Mouse (Mus musculus) stomach, embryonic 16.5 days (tissue): Measurements from ENCODE around the gene 9230112D13Rik. TPM values are rescaled to one million over a fixed set of nuclear protein-coding genes. Genes with fewer than 3 reads are reported as not detected.

Experiments
- ATAC-seq: fragments of 200-750 bp; cut with Nextera tagmentation; 2 replicates; pipeline ENCODE4 v1.8.0; 2017; ENCODE audit warnings: moderate number of reproducible peaks, moderate TSS enrichment; ENCODE audit not compliant: insufficient read depth, low FRiP score
- H3K27ac ChIP-seq: fragments of 300-500 bp; sonication (generic); 2 replicates; pipeline ENCODE4 v1.5.1; 2014; ENCODE audit warnings: low read length
- H3K27me3 ChIP-seq: fragments of 300-500 bp; sonication (generic); 2 replicates; pipeline ENCODE4 v1.6.1; 2014; ENCODE audit warnings: low read length, control low read depth, mixed read lengths; ENCODE audit not compliant: control insufficient read depth, insufficient read depth
- H3K36me3 ChIP-seq: fragments of 300-500 bp; sonication (generic); 2 replicates; pipeline ENCODE4 v1.6.1; 2014; ENCODE audit warnings: low read length; ENCODE audit not compliant: control insufficient read depth, insufficient read depth
- H3K4me1 ChIP-seq: fragments of 300-500 bp; sonication (generic); 2 replicates; pipeline ENCODE4 v1.6.1; 2014; ENCODE audit warnings: low read length, control low read depth, mixed read lengths; ENCODE audit not compliant: control insufficient read depth, insufficient read depth
- H3K4me2 ChIP-seq: fragments of 300-500 bp; sonication (generic); 2 replicates; pipeline ENCODE4 v1.6.1; 2014; ENCODE audit warnings: low read depth, low read length, mixed read lengths
- H3K4me3 ChIP-seq: fragments of 300-500 bp; sonication (generic); replicated peaks from 2 replicates; pipeline ENCODE4 v1.5.1; 2014; ENCODE audit warnings: mild to moderate bottlenecking, low read length
- H3K9ac ChIP-seq: fragments of 300-500 bp; sonication (generic); 2 replicates; pipeline ENCODE4 v1.6.1; 2014; ENCODE audit warnings: low read length
- H3K9me3 ChIP-seq: fragments of 300-500 bp; sonication (generic); replicated peaks from 2 replicates; pipeline ENCODE4 v1.6.1; 2016; ENCODE audit warnings: low read length, control low read depth; ENCODE audit not compliant: control insufficient read depth
- WGBS: fragments of 180-500 bp; shearing (Covaris S2); extraction: QIAGEN DNeasy Blood & Tissue Kit; methylation state at CpG from one replicate; pipeline ENCODE4 v1.1.7; 2014; 5-methylcytosine and 5-hydroxymethylcytosine counted together
- polyA plus RNA-seq: library from polyadenylated mRNA; unstranded; fragments of >200 nt; fragmentation: Nextera tagmentation; extraction: Ambion mirVana; gene quantifications from 2 replicates; pipeline ENCODE4 v1.2.1, GENCODE M21; 2015

Gene 9230112D13Rik
- polyA plus RNA-seq: not detected in 2 replicates

DNA sequence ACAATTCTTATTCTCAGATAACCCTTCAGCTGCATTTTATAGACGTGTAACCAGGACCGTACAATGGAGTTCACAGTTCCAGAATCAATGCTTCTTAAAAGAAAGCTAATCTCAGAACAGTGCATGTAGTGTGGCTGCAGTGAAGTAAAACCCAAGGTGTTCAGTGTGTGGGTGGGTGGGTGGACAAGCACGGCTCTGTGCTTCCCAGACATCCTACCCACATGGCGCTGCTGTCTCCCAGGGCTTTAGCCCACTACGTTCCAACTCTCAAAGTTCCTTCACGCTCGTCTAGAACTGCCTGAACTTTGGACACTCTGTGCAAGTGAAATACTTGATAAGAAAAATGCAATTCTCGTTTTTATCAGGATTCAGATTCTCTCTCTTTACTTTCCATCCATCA, at the start of gene 9230112D13Rik:
Gene 9230112D13Rik (minus strand): TSS at position 101 of the 400 bp plus-strand sequence.
- H3K4me1 ChIP-seq: no peaks in the 10 kb centered on the region
- no peak within 1 kb of the TSS for H3K27ac ChIP-seq
- H3K4me3 ChIP-seq: no peak within 1 kb of the TSS
- no peak for ATAC-seq
- H3K9ac ChIP-seq: no peak within 1 kb of the TSS
- H3K27me3 ChIP-seq: no peaks in the 10 kb centered on the region
- 69% methylated on average over 8 of the region's 8 CpGs for WGBS
- no peaks in the 10 kb centered on the region for H3K36me3 ChIP-seq
- no peaks in the 10 kb centered on the region for H3K9me3 ChIP-seq
- no peak within 1 kb of the TSS for H3K4me2 ChIP-seq

DNA sequence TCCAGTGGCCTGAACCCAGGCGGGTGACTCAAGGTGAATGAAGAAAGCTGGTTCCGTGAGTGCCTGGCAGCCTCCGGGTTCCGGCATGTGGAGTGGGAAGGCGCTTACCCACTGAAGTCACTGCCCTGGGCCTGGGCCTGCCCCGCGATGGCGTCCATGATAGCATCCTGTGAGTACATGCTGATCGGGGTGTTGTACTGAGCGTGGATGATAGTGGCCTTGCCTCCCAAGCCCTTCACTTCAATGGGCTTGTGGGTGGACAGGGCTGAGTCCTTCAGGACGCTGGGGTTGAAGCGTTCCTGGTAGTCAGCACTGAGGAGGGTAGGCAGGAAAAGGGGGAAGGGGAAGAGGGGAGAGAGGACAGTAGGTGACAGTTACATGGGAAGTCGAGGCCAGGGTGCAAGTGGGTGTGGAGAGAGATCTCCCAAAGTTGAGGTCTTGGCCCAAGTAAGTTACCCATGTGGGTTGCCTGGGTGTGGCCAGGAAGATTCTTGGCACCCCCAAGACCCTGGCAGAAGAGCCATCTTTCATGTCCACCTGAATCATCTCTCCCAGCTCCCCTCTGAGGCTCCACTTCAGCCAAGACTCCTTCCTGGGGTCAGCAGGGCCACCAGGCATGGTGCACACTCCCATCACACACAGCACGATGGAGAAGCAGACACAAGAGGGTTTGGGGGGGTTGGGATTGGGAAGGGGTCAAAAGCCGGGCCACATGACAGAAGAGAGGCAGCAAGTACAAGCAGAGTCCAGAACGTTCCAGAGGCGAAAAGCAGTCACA, 49.2 kb upstream of the 9230112D13Rik start:
- H3K4me2 ChIP-seq: no peak overlapping the region

DNA sequence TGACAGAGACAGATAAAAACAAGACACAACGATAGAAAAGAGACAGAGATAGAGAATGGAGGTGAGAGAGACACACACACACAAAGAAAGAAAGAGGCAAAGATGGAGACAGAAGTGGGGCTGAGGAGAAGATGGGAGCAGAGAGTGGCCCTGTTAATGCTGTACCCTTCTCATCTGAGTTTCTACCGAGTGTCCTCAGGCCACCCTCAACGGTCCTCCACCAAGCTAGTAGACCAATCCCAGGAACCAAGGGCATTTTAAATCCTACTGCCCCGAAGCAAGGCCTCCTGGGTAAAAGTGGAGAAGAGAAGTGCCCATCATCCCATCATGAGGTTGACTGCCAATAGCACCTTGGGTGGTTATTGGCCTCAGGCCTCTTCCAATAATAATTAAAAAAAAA, 48.3 kb upstream of the 9230112D13Rik start:
- H3K27me3 ChIP-seq: no peaks in the 10 kb centered on the region
- no peak overlapping the region for H3K4me2 ChIP-seq
- no peak overlapping the region for H3K4me3 ChIP-seq
- H3K36me3 ChIP-seq: no peaks in the 10 kb centered on the region
- no peak overlapping the region for H3K9ac ChIP-seq
- ATAC-seq: no peak
- H3K4me1 ChIP-seq: peaks cover 11% of the 10 kb centered on the region
- 77% methylated on average over 4 of the region's 4 CpGs for WGBS
- no peak overlapping the region for H3K27ac ChIP-seq
- no peaks in the 10 kb centered on the region for H3K9me3 ChIP-seq

More for the DNA sequence above, 49.2 kb upstream of the 9230112D13Rik start:
- Histone ChIP-seq H3K9me3 (no peaks in the 10 kb centered on the region), H3K27ac (no peak overlapping the region), H3K4me3 (no peak overlapping the region), H3K4me1 (peaks cover 8% of the 10 kb centered on the region; the same call in 1 of the 2 replicates), H3K27me3 (no peaks in the 10 kb centered on the region), H3K36me3 (no peaks in the 10 kb centered on the region), H3K9ac (no peak overlapping the region)
- ATAC-seq: no peak
- 85% methylated on average over 17 of the region's 17 CpGs for WGBS

DNA sequence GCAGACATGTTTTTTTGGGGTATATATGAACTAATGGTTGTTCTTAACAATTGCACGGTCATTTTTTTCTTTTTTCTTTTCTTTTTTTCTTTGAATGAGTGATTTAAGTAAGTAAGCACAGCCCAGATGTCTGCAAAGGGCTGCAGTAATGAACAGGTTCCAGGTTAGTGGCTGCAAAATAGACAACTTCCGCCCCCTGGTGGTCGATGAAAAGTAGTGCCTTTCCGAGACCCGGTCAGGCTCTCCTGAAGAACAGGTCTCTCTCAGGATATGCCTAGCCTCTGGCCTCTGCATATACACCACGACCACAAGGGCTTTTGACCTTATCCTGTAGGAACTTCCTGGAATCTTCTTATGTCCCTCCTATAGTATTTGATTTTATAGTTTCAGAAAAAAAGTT, 47.7 kb upstream of the 9230112D13Rik start:
- peaks cover 16% of the 10 kb centered on the region for H3K4me1 ChIP-seq
- no peak overlapping the region for H3K27ac ChIP-seq
- peak; percentile 63; the same call in 1 of the 2 replicates for ATAC-seq
- H3K9me3 ChIP-seq: no peaks in the 10 kb centered on the region
- peak overlapping the region; percentile 61 for H3K4me2 ChIP-seq
- no peak overlapping the region for H3K9ac ChIP-seq
- no peaks in the 10 kb centered on the region for H3K27me3 ChIP-seq
- H3K4me3 ChIP-seq: peak overlapping the region; percentile 31; the same call in 1 of the 2 replicates
- WGBS: 1% methylated on average over 6 of the region's 6 CpGs
- no peaks in the 10 kb centered on the region for H3K36me3 ChIP-seq

DNA sequence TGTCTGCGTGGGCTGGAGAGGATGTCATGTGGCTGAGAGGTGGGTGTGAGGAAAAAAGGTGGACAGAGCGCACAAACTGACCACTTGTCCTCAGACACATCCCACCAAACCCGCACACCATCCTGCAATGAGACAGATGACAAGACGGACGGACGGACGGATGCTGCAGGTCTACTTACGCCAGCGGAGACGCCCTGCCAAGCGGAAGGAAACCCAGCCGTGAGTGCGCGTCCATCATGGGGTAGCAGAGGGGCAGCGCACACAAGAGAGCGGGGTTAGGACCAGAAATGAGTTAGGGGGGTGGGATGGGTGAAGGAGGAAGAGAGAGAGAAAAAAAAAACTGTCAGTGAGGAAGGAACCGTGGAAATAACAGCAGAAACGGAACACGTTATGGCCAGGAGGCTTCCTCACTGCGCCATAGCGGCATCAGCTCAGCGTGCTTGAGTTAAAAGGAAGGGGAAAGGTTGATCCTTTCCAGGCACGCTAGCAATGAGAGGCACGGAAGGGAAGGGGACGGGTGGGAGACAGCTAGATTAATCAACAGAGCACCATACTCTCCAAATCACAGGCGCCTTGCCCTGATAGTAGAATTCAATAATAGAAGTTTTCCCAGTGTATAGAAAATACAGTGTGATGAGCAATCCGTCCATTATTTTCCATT, 47.1 kb upstream of the 9230112D13Rik start:
- Histone ChIP-seq H3K9me3 (no peaks in the 10 kb centered on the region), H3K36me3 (no peaks in the 10 kb centered on the region), H3K9ac (peak overlapping the region; percentile 44), H3K4me3 (peak overlapping the region; percentile 31), H3K4me1 (peaks cover 18% of the 10 kb centered on the region), H3K4me2 (peak overlapping the region; percentile 61), H3K27me3 (no peaks in the 10 kb centered on the region), H3K27ac (no peak overlapping the region)
- WGBS: 23% methylated on average over 27 of the region's 27 CpGs
- ATAC-seq: no peak

DNA sequence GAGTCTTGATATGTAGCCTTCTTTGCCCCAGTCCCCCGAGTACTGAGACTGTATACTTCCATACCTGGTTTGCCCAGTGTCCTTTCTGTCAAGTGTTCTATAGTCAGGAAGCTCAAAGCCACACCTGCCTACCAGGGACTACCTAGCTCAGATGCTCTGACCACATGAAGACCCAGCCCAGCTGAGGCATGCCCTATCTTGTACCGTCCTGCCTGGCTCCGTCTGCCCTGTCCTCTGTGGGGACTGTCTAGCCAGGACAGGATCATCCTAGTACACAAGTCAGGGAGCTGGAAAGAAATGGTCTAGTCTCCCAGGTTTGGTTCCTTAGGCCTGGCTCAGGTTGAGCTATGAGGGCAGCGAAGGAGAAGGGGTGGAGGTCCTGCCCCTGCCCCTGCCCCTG, 46.0 kb upstream of the 9230112D13Rik start:
- ATAC-seq: no peak

DNA sequence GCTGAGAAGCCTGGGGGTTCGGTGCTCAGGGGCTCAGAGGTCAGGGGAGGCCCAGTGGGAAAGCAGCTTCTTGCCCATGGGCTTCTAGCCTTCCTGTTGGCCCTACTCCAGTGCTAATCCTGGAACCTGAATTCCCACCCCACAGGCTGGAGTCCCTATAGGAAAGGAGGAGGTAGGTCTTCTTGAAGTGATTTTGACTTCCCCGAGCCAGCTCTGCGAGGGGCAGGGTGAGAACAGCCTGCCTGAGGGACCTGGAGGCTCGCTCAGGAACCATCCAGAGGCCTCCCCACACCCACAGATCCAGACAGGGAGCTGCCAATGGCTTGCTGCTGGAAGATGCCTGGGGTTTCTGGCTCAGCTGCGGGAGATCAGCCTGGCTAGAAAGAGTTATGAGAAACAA, 45.1 kb upstream of the 9230112D13Rik start:
- WGBS: 56% methylated on average over 5 of the region's 5 CpGs
- Histone ChIP-seq H3K9me3 (no peaks in the 10 kb centered on the region), H3K27me3 (no peaks in the 10 kb centered on the region), H3K9ac (peak overlapping the region; percentile 36; the same call in 1 of the 2 replicates), H3K4me2 (no peak overlapping the region), H3K27ac (no peak overlapping the region), H3K36me3 (no peaks in the 10 kb centered on the region), H3K4me1 (peaks cover 18% of the 10 kb centered on the region), H3K4me3 (no peak overlapping the region)
- ATAC-seq: no peak

More for the DNA sequence above, 46.0 kb upstream of the 9230112D13Rik start:
- peaks cover 18% of the 10 kb centered on the region for H3K4me1 ChIP-seq
- no peaks in the 10 kb centered on the region for H3K27me3 ChIP-seq
- 78% methylated on average over 4 of the region's 4 CpGs for WGBS
- no peak overlapping the region for H3K4me2 ChIP-seq
- H3K9me3 ChIP-seq: no peaks in the 10 kb centered on the region
- H3K36me3 ChIP-seq: no peaks in the 10 kb centered on the region
- H3K27ac ChIP-seq: no peak overlapping the region
- no peak overlapping the region for H3K9ac ChIP-seq
- H3K4me3 ChIP-seq: no peak overlapping the region

DNA sequence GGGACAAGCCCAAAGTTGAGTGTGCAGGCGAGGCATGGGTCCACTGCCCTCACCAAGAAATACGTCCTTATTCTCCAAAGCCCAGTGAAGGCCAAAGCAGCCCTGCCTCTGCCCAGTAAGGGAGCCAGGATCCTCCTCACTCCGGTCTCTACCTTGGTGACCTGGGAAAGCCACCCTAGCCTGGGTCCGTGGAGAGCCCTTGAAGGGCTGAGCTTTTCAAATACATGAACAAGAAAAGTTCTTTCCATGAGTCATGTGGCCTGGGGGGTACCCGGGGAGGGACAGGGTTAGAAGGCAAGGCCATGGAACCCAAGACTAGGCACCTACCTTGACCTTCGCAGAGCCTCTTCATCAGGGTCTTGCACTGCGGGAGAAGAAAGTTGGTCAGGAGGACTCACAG, 43.9 kb upstream of the 9230112D13Rik start:
- H3K9ac ChIP-seq: no peak overlapping the region
- H3K27me3 ChIP-seq: no peaks in the 10 kb centered on the region
- H3K4me2 ChIP-seq: no peak overlapping the region
- H3K9me3 ChIP-seq: no peaks in the 10 kb centered on the region
- no peak overlapping the region for H3K27ac ChIP-seq
- peaks cover 18% of the 10 kb centered on the region for H3K4me1 ChIP-seq
- ATAC-seq: no peak
- no peaks in the 10 kb centered on the region for H3K36me3 ChIP-seq
- H3K4me3 ChIP-seq: no peak overlapping the region
- WGBS: 92% methylated on average over 7 of the region's 7 CpGs

DNA sequence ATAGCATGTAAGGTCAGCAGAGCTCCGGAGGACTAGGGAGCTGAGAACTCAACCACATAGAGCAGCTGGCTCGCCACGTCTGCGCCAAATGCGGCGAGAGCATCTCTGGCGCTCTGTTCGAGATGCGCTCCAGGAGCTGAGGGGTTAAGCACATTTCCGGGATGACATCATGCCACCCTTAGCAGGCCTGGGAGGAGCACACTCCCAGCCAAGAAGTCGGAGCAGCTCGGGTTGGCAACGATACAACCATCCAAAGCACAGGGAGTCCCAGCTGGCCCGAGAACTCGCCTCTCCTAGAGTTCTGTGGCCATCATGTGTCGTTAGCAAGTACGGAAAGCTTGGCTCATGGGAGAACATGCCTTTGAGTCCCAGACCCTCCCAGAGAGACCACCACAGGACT, 43.1 kb upstream of the 9230112D13Rik start:
- H3K4me1 ChIP-seq: peaks cover 18% of the 10 kb centered on the region
- no peaks in the 10 kb centered on the region for H3K36me3 ChIP-seq
- ATAC-seq: peak; percentile 56
- WGBS: 56% methylated on average over 17 of the region's 17 CpGs
- no peak overlapping the region for H3K4me3 ChIP-seq
- no peaks in the 10 kb centered on the region for H3K9me3 ChIP-seq
- H3K9ac ChIP-seq: no peak overlapping the region
- H3K27ac ChIP-seq: peak overlapping the region; percentile 57
- no peak overlapping the region for H3K4me2 ChIP-seq
- H3K27me3 ChIP-seq: no peaks in the 10 kb centered on the region
